Mouse (Mus musculus): ENCODE results near the gene Spag16.
A peak's percentile ranks its signal among the peaks of the same experiment; 100 is the strongest.

The Spag16 gene

DNA sequence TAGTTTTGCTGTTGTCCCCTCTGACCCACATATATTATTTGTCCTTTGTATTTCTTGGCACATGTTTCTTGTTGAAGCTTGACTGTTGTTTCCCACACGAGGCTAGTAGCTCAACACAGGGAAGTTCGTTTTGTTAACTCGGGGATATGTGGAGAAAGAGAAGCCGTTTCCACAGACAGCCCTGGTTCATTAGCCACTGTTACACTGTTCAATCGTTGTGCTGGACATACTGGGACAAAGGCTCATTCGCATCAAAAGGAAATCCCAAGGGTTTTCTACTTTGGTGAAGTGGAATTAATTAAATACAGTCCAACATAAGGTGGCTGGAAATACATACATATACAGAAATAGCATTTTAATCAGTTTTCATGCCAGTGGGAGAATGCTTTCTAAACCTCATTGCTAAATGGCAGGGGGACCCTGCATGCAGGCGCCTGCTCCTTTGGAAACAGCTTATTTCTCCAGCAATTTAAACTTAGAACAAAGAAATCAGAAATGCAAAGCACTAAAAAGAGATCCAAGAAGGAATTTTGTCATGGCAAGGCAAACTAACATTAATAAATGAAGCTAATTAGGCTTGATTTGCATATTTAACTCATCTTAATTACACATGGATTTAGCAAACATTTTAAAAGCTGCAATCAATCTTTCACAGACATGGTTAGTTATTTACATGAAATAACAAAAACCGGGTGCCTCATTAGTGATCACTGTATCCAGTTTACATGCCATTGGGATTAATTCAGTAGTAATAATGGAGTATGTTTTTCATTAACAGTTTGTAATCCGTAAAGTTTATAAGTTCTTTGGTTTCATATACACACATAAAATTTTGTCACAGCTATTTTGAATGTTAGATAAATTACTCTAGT is 615.7 kb downstream of the Spag16 start:
- no peak for DNase-seq (ENCODE audit: low read depth, low spot score)

DNA sequence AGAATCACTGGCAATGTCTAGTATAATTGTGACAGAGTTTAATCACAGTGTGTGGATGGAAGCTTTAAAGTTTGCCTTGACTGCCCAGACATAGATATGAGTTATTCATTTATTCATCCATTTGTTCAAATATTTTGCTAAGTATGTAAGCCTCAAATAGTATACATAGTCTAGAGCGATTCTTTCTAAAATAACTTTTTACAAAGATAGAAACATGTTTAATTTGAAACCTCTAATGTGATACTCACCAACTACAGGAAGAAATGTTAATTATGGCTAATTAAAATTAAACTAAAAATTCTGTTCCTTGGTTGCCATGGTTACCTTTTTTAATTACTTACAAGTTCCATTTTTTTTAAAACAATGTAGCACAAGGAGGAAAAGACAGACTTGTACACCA is 653.1 kb downstream of the Spag16 start:
- DNase-seq (ENCODE audit: low read depth, low spot score) = no peak

DNA sequence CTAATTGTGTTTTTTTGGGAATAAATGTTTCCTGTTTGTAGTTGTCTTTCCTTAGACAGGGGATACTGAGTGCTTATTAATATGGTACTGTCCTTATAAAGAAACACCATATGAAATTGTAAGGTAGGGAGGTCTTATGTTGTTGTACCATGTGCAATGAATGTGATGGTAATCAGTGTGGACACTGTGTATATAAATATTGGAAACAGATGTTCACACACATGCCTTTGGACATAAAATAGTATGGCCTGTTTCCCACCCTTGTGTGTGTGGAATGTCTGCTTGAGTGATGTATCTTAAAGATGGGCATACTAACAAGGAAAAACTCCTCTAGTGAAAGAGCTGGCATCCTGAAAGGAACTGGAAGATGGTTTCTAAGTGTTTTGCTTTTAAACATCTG is 692.1 kb downstream of the Spag16 start:
- DNase-seq (ENCODE audit: low read depth, low spot score) = no peak

DNA sequence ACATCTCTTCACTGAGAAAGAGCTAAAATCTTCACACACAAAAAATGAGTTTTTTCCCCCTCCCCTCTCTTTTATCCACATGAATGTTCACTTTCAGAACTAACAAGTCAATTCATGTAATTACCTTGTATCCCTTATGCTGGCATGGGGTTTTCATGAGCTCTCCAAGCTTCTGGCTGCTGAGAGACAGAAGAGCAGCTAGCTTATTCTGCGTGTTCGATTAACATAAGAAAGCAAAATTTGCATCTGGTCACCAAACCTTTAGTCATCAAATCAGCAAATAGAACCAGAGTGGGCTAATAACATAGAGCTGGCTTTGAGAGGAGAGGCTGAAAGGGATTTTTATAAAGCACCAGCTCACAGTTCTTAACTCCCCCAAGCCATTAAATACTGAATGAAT is 700.4 kb downstream of the Spag16 start:
- no peak for DNase-seq (ENCODE audit: low read depth, low spot score)

DNA sequence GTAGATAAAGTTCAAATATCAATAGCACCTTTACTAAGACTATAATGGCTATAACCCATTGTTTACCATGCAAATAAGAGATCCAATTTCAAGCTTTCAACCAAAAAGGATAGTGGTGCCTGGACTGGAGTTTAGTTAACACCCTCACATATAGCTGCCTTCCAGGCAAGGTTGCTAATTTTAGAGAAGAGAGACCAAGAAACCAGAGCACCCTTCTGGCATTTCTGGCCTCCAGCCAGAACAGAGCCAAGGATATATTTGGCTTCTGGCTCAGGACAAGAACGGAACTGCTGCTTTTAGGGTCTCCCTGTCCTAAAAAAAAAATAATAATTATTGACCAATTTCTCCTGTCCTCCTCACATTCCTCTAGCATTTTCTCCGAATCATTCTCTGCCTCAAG is 703.0 kb downstream of the Spag16 start:
- DNase-seq (ENCODE audit: low read depth, low spot score) = peak; percentile 43

DNA sequence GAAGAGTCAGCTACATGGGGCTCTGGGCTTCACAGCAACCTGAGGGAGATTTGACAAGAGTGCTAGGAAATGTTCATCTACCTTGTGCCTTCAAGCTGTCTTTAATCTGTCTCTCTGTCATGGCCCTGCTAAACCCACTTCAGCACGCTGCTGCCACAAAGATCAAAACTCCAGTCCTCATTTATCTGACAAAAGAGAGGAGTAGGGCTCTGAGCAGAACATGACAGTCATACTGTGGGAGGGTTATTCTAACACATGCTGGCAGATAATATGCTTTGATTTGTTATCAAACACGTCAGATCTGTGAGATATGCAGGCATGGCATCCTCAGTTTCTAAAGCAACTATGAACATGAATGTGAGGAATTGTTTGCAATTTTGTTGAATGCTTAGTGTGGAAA is 725.1 kb downstream of the Spag16 start:
- DNase-seq (ENCODE audit: low read depth, low spot score) = no peak

DNA sequence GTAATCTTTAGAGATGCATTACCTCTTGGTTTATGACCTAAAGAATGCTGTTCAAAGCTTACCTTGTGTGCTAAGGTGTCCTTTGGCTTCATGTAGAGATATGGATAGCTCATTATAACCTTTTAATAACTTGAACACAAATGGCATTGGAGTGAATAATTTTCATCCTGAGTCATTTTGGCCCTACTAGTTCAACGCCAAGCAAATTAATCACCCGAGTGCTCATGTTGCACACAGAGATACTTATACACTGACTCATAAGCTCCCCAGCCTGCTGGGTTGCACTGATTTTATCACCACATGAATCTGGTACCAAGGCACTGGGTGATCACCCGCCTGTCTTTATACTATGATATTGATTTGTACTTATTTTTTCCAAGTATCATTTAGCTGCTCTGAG is 795.0 kb downstream of the Spag16 start:
- no peak for DNase-seq (ENCODE audit: low read depth, low spot score)

DNA sequence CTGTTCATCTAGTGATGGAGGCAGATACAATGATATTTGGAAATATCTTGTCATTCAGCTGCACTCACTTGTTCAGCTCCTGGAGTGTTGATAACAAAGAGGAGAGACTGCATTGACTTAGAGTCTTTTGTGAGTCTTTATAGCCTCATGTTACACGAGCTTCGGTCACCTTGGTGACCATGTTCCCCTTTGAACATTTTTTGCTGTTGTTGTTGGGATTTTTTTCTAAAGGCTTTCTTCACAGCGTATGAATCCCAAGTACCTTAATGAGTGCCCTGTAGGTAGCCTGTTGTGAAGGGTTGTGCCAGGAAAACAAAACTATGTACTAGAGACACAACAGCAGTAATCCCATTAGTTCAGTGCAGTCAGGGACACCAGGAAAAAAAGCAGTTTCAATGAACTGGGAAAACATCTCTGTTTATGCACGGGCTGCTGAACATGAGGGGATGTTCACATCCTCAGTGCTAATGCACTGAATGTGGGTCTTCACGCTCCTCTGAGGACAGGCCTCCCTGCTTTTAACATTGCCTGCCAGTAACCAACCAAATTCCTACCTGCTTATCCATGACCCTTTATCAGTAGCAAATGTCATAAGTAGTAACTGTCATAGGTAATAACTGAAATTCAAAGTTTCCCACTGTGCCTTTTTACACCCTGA is 798.2 kb downstream of the Spag16 start:
- no peak for DNase-seq (ENCODE audit: low read depth, low spot score)

DNA sequence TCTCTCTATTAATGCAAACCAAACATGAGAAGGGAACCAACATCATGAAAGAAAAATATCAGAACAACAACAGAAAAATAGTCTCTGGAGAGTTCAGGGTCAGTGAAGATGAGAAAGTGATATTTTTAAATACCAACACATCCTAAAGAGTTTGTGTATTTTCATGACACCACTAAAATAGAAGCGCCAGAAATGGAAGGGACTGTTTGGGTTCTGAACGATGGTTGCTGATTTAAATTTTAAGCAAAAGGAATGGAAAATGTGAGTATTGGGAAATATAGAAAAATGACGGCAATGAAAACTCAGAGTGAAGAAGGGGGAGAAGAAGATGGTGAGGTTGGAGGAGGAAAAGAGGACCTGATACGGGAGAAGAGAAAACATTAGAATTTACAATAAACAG is 825.9 kb downstream of the Spag16 start:
- DNase-seq (ENCODE audit: low read depth, low spot score) = no peak

DNA sequence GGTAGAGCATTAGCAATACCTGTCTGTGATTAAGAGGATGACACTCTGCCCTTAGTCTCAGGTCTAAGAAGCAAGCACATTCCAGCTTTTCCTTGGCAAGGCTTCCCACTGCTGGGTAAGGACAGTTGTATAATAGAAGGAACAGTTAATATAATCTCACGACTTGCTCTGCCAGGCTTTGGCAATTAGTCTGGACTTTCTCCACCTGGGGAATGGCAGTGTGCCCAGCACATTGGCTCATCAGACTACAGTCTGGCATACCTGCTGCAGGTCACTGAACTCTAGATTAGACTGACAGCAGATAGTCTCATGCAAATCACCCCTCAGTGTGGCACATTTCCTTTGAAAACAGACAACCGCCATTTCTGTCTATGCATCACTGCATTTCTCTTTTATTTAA is 865.8 kb downstream of the Spag16 start:
- no peak for DNase-seq (ENCODE audit: low read depth, low spot score)

DNA sequence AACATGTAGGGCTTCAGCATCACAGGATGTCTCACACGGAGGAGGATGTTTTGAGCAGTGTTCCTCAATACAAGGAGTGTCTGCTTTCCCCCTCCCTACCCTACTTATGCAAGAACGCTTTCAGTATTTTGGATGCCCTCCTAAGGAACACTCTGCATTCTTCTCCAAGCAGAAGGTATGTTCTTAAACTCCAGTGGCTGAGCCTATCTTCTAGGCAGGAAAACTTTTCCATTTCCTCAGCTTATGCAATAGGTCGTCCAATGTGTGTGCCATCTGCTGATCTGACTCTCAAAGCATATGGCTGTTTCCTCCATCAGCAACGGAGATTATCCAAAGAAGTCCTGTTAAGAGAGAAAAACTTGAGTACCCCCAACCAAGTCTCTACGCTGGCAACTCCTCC is 873.5 kb downstream of the Spag16 start:
- DNase-seq (ENCODE audit: low read depth, low spot score) = no peak

DNA sequence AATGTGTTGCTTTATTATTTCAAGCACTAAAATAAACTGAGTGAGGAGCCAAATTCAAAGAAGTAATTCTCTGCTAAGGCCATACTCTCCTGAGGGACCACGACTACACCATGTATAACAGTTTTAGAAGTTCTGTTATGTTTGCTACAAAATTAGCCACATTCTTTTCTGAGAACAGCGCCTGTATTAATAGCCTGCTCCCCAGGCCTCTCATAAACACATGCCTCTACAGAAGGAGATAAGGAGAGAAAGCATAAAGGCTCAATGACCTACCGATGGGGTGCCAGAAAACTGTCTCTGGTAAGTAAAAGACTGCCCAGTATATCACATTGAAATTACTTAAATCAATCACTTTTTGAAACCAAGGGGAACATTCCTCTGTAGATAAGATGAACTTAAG is 877.2 kb downstream of the Spag16 start:
- no peak for DNase-seq (ENCODE audit: low read depth, low spot score)

DNA sequence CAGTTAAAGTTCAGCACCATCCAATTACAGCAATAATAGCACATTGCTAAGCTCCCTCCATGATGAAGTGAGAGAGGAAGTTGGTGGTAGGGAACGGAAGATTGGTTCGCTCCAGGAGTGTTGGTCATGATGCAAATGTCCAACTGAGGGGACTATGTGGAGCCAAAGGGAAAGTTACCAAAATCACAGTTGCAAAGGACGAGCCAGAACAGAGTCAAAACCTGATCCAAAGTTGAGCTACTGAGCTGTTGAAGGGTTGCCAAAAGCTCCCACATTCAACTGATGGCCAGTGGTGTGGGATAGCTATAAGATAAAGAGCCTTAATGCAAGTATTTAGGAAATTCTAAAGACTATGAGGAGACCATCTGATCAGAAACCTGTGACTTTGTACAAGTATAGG is 879.1 kb downstream of the Spag16 start:
- DNase-seq (ENCODE audit: low read depth, low spot score) = no peak

DNA sequence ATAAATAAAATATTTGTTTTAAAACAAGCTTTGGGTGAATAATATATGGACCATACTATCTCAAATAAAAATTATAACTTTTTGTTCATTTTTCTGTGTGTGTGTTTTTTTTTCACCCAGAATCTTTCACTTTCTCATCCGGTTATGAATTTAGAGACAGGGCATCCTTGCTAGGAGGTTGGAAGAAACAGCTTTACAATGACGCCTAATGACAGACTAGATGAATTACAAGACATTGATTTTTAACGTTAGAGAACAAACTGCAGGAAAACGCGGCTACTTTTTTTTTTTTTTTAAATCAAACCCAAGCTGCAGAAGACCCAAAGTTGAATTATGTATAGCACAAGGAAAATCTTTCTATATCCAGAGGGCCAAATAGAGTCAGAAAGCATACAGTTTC is 898.3 kb downstream of the Spag16 start:
- no peak for DNase-seq (ENCODE audit: low read depth, low spot score)

DNA sequence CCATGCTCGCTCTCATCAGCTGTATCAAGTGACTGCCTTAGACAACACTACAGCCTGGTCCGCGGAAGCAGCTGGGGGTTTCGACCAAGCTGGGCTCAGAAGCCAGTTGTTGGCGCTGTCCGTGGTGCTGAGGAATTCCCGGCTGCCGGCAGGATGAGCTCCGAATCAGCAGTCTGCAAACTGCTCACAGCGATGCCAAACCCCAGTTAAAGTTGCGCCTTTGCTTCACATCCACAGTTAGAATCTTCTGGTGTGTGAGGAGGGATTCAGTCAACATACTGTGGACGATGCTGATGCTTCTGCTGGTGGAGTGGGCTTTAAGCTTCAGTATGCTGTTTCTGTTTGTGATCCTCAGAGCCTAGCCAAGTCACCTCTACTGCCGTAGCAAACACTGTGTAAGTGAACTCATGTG is 898.9 kb downstream of the Spag16 start, which contains the start of gene Vwc2l:
TSS of gene Vwc2l (plus strand) at position 61 of the 412 bp plus-strand sequence.
- DNase-seq (ENCODE audit: low read depth, low spot score) = no peak
